Mouse (Mus musculus) left cerebral cortex, adult 11 months (tissue): ENCODE measurements at regions not wholly inside any gene's neighbourhood (a gene's known extent, or its start where the extent isn't known, plus 50 kb on each side); places are given as distances from the start of the nearest gene placed in this dataset.

ENCODE experiments used
- DNase-seq: peaks from one replicate; pipeline ENCODE4 v3.0.0; 2022; ENCODE audit warnings: low spot score

- DNase-seq, result no peak
These were observed 80.0 kb downstream of the Tbx4 start for GRCm38 (mm10) chr11:85966207-85966606.

DNA sequence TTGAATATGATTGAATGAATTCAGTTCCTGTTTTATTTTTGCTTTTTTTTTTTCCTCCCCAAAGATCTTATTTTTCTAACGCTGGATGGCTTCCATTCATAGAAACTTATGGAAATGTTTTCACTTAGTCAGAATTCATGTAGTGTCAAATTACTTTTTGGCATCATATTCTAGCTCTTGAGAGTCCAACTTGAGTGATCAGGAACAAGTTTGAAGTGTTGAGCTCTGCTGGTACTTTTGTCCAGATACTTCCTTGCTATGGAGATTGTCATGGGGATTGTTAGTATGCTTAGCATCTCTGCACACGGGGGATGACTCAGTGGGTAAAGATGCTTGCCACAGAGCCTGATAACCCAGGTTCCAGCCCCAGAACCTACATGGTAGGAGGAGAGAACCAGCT, 84.1 kb downstream of the Tbx4 start:
- DNase-seq, result no peak

- DNase-seq, result peak; percentile 47
These were observed 86.2 kb downstream of the Tbx4 start for GRCm38 (mm10) chr11:85972385-85972784.

- DNase-seq, result no peak
These were observed 87.5 kb downstream of the Tbx4 start for GRCm38 (mm10) chr11:85973736-85974135.

DNA sequence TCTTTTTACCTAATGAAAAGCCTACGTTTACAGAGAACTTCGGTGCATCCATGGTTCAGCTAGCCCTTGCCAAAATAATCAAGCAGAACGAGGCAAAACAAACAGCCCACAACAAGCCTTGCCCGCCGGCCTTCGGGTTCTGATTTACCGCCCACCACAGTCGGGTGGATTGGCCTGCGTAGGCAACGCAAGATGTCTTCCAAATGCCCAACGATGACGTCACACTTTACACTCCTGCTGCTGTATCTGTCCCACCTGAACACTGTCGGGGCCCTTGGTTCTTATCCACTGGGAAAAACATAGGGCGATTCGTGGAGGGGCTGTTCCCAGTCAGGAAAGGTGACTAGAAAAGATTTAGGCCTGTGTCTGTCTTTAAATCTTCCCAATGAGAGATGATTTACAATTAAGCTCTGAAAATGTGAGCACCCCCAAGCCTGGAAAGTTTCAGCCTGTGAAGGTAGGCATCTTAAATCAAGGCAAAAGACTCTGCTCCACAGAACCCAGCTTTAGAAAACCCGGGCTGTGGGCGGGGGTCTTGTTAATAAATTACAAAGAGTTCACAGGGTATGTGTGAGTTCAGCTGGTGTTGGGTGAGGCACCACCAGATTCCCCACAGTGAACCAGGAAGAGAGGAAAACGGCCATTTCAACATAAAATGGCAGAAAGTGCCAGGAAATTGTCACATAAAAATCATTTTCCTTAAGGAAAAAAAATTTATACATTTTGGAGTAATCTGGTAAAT, 90.6 kb downstream of the Tbx4 start:
- no peak for DNase-seq

- DNase-seq, result no peak
These were observed 94.2 kb downstream of the Tbx4 start for GRCm38 (mm10) chr11:85980388-85980787.

- no peak for DNase-seq
These were observed 95.3 kb downstream of the Tbx4 start for GRCm38 (mm10) chr11:85981561-85981960.

GRCm38 (mm10) chr11:85986338-85986737, 100.1 kb downstream of the Tbx4 start:
- DNase-seq, result no peak

GRCm38 (mm10) chr11:85987181-85987580, 101.0 kb downstream of the Tbx4 start:
- no peak for DNase-seq

GRCm38 (mm10) chr11:85989536-85989935, 103.3 kb downstream of the Tbx4 start:
- no peak for DNase-seq

DNA sequence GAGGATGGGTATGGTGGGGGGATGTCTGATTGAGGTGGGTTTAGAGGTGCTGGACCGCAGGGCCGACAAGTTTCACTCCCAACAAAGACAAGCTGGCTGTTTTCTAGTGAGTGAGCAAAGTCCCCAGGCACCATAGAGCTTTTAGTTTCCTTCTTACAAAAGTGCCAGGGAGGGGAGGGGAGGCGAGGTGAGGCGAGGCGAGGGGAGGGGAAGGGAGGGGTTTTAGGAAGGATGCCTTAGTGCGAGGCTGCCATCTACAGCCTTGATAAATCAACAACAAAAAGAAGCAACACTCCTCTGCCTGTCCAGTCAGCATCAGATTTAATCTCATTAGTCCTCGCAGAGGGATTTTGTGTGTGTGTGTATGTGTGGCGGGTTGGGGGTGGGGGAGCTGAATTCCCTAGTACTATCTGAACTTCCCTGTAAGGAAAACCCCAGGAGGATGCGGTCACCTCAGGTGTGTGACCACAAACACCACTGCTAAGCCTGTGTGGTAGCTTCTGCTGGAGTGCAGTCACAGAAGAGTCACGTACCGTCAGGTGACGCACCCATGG, 103.8 kb downstream of the Tbx4 start:
- no peak for DNase-seq

DNA sequence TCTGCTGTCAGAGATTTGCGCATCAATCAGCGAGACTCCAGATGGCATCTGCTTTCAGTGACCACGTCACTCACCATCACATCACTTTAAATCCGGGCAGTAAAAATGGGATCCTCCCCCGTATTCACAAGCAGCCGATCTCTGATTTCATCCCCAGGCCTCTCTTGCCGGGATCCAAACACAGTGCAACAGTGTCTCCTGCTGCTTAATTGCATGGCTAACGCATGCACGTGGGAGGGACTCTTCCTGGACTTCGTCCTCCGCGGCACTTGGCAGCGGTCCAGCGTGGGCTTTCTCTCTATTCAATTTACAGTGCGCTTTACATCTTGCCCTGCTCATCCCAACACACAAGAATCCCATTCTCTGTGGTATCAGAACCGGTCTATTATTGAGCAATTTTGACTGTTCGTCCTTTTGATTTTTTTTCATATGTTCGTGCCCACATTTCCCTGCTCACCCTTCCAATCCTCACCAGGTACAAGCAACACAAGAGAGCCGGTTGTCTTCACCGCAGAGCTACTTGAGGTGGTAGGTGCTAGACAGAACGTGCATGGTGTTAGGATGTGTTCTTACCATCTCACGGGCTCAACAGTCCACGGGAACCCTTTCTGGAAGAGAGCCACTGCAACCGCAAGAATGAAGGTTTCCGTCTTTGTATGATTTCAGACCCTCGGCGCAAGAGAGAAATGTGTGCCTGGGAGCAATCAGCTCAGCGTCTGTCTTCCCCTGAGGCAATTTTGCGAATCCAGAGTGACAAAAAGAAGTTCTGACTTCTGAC, 109.3 kb downstream of the Tbx4 start:
- DNase-seq, result no peak

- no peak for DNase-seq
These were observed 110.5 kb downstream of the Tbx4 start for GRCm38 (mm10) chr11:85996686-85997085.

DNA sequence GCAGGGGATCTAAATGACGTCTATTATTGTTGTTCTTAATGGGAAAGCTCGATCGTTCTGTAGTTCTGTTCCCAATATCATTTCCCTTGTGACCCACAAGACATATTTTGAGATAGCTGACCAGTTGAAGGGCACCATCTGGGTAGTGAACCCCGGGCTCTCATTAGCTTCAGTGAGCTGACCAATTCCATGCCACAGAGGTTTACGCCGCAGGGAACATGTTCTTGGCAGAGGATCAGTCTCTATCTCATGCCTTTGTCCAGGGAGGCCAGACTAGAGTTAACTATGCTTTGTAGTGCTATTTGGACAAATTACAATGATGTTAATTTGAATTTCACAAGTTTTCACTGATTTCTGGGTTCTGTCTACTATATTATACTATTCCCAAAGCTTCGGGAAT, 117.1 kb downstream of the Tbx4 start:
- no peak for DNase-seq

GRCm38 (mm10) chr11:86005284-86005683, 119.1 kb downstream of the Tbx4 start:
- no peak for DNase-seq

GRCm38 (mm10) chr11:86005899-86006445, 119.8 kb downstream of the Tbx4 start:
- DNase-seq, result no peak

GRCm38 (mm10) chr11:86006859-86007258, 120.6 kb downstream of the Tbx4 start:
- no peak for DNase-seq
